Mouse (Mus musculus) MEL (cell line): ENCODE data around the gene Csgalnact2. TPM values are rescaled to one million over a fixed set of nuclear protein-coding genes. Genes with fewer than 3 reads are reported as not detected.

Source experiments
- DNase-seq: peaks from one replicate; pipeline ENCODE4 v3.0.0; 2011; ENCODE audit warnings: low read depth, low spot score
- H3K27ac ChIP-seq: 2 replicates; pipeline ENCODE4 v1.5.1; 2012; ENCODE audit warnings: low read depth, mild to moderate bottlenecking, control low read depth, low read length, moderate library complexity; ENCODE audit not compliant: control insufficient read depth
- H3K27me3 ChIP-seq, 2 experiments: fragments of 150-350 bp in 1 of 2; sonication (generic) in 1 of 2; 2 replicates each; pipeline ENCODE4 v1.6.1; 2012; ENCODE audit warnings: low read length in 2 of 2, mild to moderate bottlenecking in 2 of 2, improper control_type of control experiment in 1 of 2, moderate library complexity in 1 of 2; ENCODE audit not compliant: insufficient read depth in 2 of 2, control insufficient read depth in 1 of 2
- H3K36me3 ChIP-seq, 2 experiments: 2 replicates each; pipeline ENCODE4 v1.6.1; 2012 to 2014; ENCODE audit warnings: low read length in 2 of 2, improper control_type of control experiment in 1 of 2, inconsistent platforms in 1 of 2, mild to moderate bottlenecking in 1 of 2; ENCODE audit not compliant: insufficient read depth in 2 of 2, control insufficient read depth in 1 of 2
- H3K4me1 ChIP-seq, 2 experiments: fragments of 150-350 bp in 1 of 2; sonication (generic) in 1 of 2; 2 replicates each; pipeline ENCODE4 v1.6.1; 2012; ENCODE audit warnings: low read length in 2 of 2, improper control_type of control experiment in 1 of 2, mild to moderate bottlenecking in 1 of 2; ENCODE audit not compliant: insufficient read depth in 2 of 2, control insufficient read depth in 1 of 2
- H3K4me3 ChIP-seq, 2 experiments: fragments of 150-350 bp in 1 of 2; sonication (generic) in 1 of 2; 2 replicates each; pipeline ENCODE4 v1.5.1; 2012; ENCODE audit warnings: low read depth in 2 of 2, low read length in 2 of 2, mild to moderate bottlenecking in 2 of 2, moderate library complexity in 2 of 2, control low read depth in 1 of 2, improper control_type of control experiment in 1 of 2; ENCODE audit not compliant: control insufficient read depth in 1 of 2, insufficient read depth in 1 of 2
- H3K79me2 ChIP-seq: 2 replicates; pipeline ENCODE4 v1.6.1; 2012; ENCODE audit warnings: mild to moderate bottlenecking, low read length, moderate library complexity; ENCODE audit not compliant: control insufficient read depth, poor library complexity, insufficient read depth
- H3K9ac ChIP-seq: 2 replicates; pipeline ENCODE4 v1.6.1; 2012; ENCODE audit warnings: low read depth, mild to moderate bottlenecking, control low read depth, low read length, moderate library complexity; ENCODE audit not compliant: control insufficient read depth, poor library complexity, severe bottlenecking
- H3K9me3 ChIP-seq: fragments of 150-350 bp; sonication (generic); replicated peaks from 2 replicates; pipeline ENCODE4 v1.6.1; 2012; ENCODE audit warnings: mild to moderate bottlenecking, low read length, improper control_type of control experiment, moderate library complexity; ENCODE audit not compliant: insufficient read depth
- BHLHE40 ChIP-seq: IDR thresholded peaks from 2 replicates; pipeline ENCODE4 v1.6.1; 2012; ENCODE audit warnings: low read depth, mild to moderate bottlenecking, inconsistent platforms, low read length, improper control_type of control experiment, borderline replicate concordance
- CHD1 ChIP-seq: IDR thresholded peaks from 2 replicates; pipeline ENCODE4 v1.6.1; 2012; ENCODE audit warnings: low read depth, mild to moderate bottlenecking, inconsistent platforms, low read length, improper control_type of control experiment
- CTCF ChIP-seq, 3 experiments: IDR thresholded peaks in 2 of 3; conservative IDR thresholded peaks in 1 of 3; 2 replicates each; pipeline ENCODE4 v1.5.1; 2011 to 2012; ENCODE audit warnings: low read length in 3 of 3, low read depth in 2 of 3, mild to moderate bottlenecking in 2 of 3, improper control_type of control experiment in 1 of 3, inconsistent platforms in 1 of 3, mixed read lengths in 1 of 3, moderate library complexity in 1 of 3; ENCODE audit not compliant: control insufficient read depth in 1 of 3, insufficient read depth in 1 of 3, poor library complexity in 1 of 3, severe bottlenecking in 1 of 3
- E2F4 ChIP-seq: IDR thresholded peaks from 2 replicates; pipeline ENCODE4 v1.6.1; 2011; ENCODE audit warnings: low read depth, low read length, improper control_type of control experiment, borderline replicate concordance
- ETS1 ChIP-seq: IDR thresholded peaks from 2 replicates; pipeline ENCODE4 v1.6.1; 2012; ENCODE audit warnings: low read depth, mild to moderate bottlenecking, inconsistent platforms, low read length, improper control_type of control experiment, moderate library complexity
- GABPA ChIP-seq: IDR thresholded peaks from 2 replicates; pipeline ENCODE4 v1.6.1; 2012; ENCODE audit warnings: low read depth, mild to moderate bottlenecking, inconsistent platforms, low read length, improper control_type of control experiment, moderate library complexity
- GATA1 ChIP-seq: IDR thresholded peaks from 2 replicates; pipeline ENCODE4 v1.6.1; 2011; ENCODE audit warnings: low read depth, low read length, improper control_type of control experiment
- HCFC1 ChIP-seq: IDR thresholded peaks from 2 replicates; pipeline ENCODE4 v1.6.1; 2012; ENCODE audit warnings: low read depth, mild to moderate bottlenecking, inconsistent platforms, low read length, improper control_type of control experiment, moderate library complexity
- MAX ChIP-seq: IDR thresholded peaks from 2 replicates; pipeline ENCODE4 v1.6.1; 2011; ENCODE audit warnings: low read length, improper control_type of control experiment
- MAZ ChIP-seq: IDR thresholded peaks from 2 replicates; pipeline ENCODE4 v1.6.1; 2012; ENCODE audit warnings: low read depth, mild to moderate bottlenecking, inconsistent platforms, low read length, improper control_type of control experiment
- MEF2A ChIP-seq: IDR thresholded peaks from 2 replicates; pipeline ENCODE4 v1.6.1; 2014; ENCODE audit warnings: low read depth, mild to moderate bottlenecking, inconsistent platforms, low read length, improper control_type of control experiment; ENCODE audit not compliant: poor library complexity, insufficient replicate concordance, severe bottlenecking; ENCODE audit errors: extremely low read depth
- NRF1 ChIP-seq: IDR thresholded peaks from 2 replicates; pipeline ENCODE4 v1.6.1; 2014; ENCODE audit warnings: low read depth, mild to moderate bottlenecking, inconsistent platforms, low read length, improper control_type of control experiment, moderate library complexity; ENCODE audit not compliant: poor library complexity, insufficient read depth, severe bottlenecking
- POLR2AphosphoS5 ChIP-seq: IDR thresholded peaks from 2 replicates; pipeline ENCODE4 v1.6.1; 2012; ENCODE audit warnings: low read depth, borderline replicate concordance, mild to moderate bottlenecking, inconsistent platforms, low read length, moderate library complexity, mixed read lengths
- SIN3A ChIP-seq: IDR thresholded peaks from 2 replicates; pipeline ENCODE4 v1.6.1; 2012; ENCODE audit warnings: low read length, improper control_type of control experiment, inconsistent platforms
- TCF12 ChIP-seq: IDR thresholded peaks from 2 replicates; pipeline ENCODE4 v1.6.1; 2014; ENCODE audit warnings: low read depth, mild to moderate bottlenecking, inconsistent platforms, low read length, improper control_type of control experiment, moderate library complexity
- UBTF ChIP-seq: IDR thresholded peaks from 2 replicates; pipeline ENCODE4 v1.6.1; 2012; ENCODE audit warnings: low read depth, mild to moderate bottlenecking, inconsistent platforms, low read length, improper control_type of control experiment, moderate library complexity, borderline replicate concordance; ENCODE audit not compliant: insufficient read depth
- USF1 ChIP-seq: IDR thresholded peaks from 2 replicates; pipeline ENCODE4 v1.6.1; 2014; ENCODE audit warnings: low read depth, mild to moderate bottlenecking, inconsistent platforms, low read length, improper control_type of control experiment, moderate library complexity
- ZMIZ1 ChIP-seq: IDR thresholded peaks from 2 replicates; pipeline ENCODE4 v1.6.1; 2012; ENCODE audit warnings: low read depth, mild to moderate bottlenecking, inconsistent platforms, low read length, improper control_type of control experiment, moderate library complexity
- ZNF384 ChIP-seq: IDR thresholded peaks from 2 replicates; pipeline ENCODE4 v1.6.1; 2012; ENCODE audit warnings: low read depth, mild to moderate bottlenecking, inconsistent platforms, low read length, improper control_type of control experiment
- polyA plus RNA-seq, 2 experiments: library from polyadenylated mRNA; stranded (reverse) in 1 of 2; unstranded in 1 of 2; fragments of >175 nt in 1 of 2; fragments of >200 nt in 1 of 2; gene quantifications; 2 replicates each; pipeline versions ENCODE4 v1.2.1 to v1.2.4; 2012; ENCODE audit warnings: low replicate concordance in 2 of 2, low read depth in 1 of 2; ENCODE audit not compliant: insufficient read length in 2 of 2, insufficient read depth in 1 of 2, missing spikeins in 1 of 2
- total RNA-seq: library from RNA; depleted of rRNA; stranded (reverse); fragments of 300-350 nt; gene quantifications from 2 replicates; pipeline ENCODE4 v1.2.3, GENCODE M21; 2012

The Csgalnact2 gene
- total and polyA plus RNA-seq, 3 experiments, result 17.5 to 119 (median 22.4) TPM

DNA sequence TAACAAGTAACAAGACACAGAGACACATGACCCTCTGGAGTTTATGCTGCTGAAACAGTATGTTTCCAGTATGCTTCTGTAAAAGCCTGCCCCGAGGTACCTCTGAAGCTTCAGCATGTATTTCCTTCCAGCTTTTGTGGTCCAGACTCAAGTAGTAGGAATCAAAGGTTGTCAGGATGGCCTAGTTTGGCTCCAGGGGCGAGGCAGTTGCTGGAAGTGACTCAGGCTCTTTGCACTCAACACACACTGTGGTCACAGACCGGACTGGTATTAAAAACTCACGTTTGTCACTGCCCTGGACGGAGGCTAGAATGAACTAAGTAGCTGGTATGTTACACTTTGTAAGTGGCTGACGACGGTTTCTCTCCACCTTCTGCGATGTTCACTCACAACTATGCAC, 12.0 kb upstream of the Csgalnact2 start:
- Histone ChIP-seq H3K79me2 (no peaks in the 10 kb centered on the region), H3K4me1 (no peaks in the 10 kb centered on the region), H3K27me3 (peaks cover 0 to 2% of the 10 kb centered on the region in 2 experiments; a peak in 3 of 4 replicates), H3K9ac (no peak overlapping the region), H3K4me3 (no peak overlapping the region), H3K27ac (no peak overlapping the region), H3K36me3 (no peaks in the 10 kb centered on the region), H3K9me3 (no peaks in the 10 kb centered on the region)
- DNase-seq, result no peak
- TF ChIP-seq CTCF (IDR thresholded peaks at IDR 0.05 in 2 of 3, conservative IDR thresholded peaks at IDR 0.05 in 1 of 3; ENCODE audit: control insufficient read depth in 1 of 3, insufficient read depth in 1 of 3, low read depth in 2 of 3, low read length in 3 of 3, poor library complexity in 1 of 3, severe bottlenecking in 1 of 3), result no peak
- TF ChIP-seq GABPA, result no peak
- TF ChIP-seq POLR2AphosphoS5, result no peak
- no peak for TF ChIP-seq ZNF384
- no peak for TF ChIP-seq MAZ
- no peak for TF ChIP-seq GATA1
- TF ChIP-seq BHLHE40, result no peak
- TF ChIP-seq E2F4, result no peak

DNA sequence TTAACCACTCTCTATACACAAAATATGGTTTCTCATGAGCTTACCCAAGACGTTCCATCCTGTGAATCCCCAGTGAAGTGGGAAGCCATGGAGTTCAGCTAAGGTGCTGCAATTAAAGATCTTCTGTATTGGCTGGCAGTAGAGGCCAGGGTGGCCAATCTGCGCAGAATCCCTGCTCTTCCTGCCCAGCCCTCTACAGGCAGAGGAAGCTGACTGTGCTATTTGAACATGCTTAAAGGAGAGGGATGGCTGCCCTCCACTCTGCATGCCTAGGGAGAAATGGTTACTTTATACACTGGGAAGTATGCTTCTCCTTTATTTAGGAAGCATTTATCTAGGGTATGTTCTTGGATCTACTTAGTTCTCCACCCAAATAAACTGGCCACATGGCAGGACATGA, 11.6 kb upstream of the Csgalnact2 start:
- DNase-seq, result no peak
- Histone ChIP-seq H3K27ac (no peak overlapping the region), H3K36me3 (no peaks in the 10 kb centered on the region), H3K4me1 (no peaks in the 10 kb centered on the region), H3K4me3 (no peak overlapping the region), H3K27me3 (peaks cover 0 to 2% of the 10 kb centered on the region in 2 experiments; a peak in 3 of 4 replicates), H3K9me3 (no peaks in the 10 kb centered on the region), H3K79me2 (no peaks in the 10 kb centered on the region), H3K9ac (no peak overlapping the region)
- no peak for TF ChIP-seq NRF1
- no peak for TF ChIP-seq CTCF (IDR thresholded peaks at IDR 0.05 in 2 of 3, conservative IDR thresholded peaks at IDR 0.05 in 1 of 3; ENCODE audit: control insufficient read depth in 1 of 3, insufficient read depth in 1 of 3, low read depth in 2 of 3, low read length in 3 of 3, poor library complexity in 1 of 3, severe bottlenecking in 1 of 3)
- no peak for TF ChIP-seq MEF2A
- no peak for TF ChIP-seq UBTF
- no peak for TF ChIP-seq ZMIZ1
- no peak for TF ChIP-seq TCF12
- no peak for TF ChIP-seq MAX
- no peak for TF ChIP-seq ETS1
- no peak for TF ChIP-seq GATA1
- no peak for TF ChIP-seq CHD1
- no peak for TF ChIP-seq HCFC1
- no peak for TF ChIP-seq SIN3A
- TF ChIP-seq USF1, result no peak
